Mouse (Mus musculus) heart, adult 8-10 months (tissue): Measurements from ENCODE around the gene Sh2d3c. TPM values are rescaled to one million over a fixed set of nuclear protein-coding genes. Genes with fewer than 3 reads are reported as not detected.

Experiments used
- DNase-seq: peaks from one replicate; pipeline ENCODE4 v3.0.0; 2022; ENCODE audit warnings: low spot score
- total RNA-seq, 4 experiments: library from RNA; stranded (reverse); gene quantifications; 2 replicates each; pipeline ENCODE4 v1.2.4; 2022

Gene Sh2d3c
- total RNA-seq, 4 experiments from 2014 or later = 16.4 to 28.8 (median 21.7) TPM

DNA sequence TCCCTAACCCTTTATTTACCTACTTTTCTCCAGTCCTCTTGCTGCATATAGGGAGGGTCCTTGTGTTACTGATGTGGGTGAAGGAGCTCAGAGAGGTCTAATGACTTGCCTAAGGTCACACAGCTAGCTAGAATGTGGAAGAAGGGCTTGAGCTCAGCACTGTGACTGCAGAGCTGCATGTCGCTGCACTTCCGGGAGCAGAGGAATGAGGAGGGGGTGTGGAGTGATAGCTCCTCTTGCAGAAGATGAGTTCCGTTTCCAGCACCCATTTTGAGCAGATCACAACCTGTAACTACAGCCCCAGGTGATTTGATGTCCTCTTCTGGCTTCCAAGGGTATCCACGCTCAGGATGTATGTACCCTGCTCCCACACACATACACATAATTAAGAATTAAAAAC, 3.3 kb downstream of the Sh2d3c start:
- DNase-seq = no peak

DNA sequence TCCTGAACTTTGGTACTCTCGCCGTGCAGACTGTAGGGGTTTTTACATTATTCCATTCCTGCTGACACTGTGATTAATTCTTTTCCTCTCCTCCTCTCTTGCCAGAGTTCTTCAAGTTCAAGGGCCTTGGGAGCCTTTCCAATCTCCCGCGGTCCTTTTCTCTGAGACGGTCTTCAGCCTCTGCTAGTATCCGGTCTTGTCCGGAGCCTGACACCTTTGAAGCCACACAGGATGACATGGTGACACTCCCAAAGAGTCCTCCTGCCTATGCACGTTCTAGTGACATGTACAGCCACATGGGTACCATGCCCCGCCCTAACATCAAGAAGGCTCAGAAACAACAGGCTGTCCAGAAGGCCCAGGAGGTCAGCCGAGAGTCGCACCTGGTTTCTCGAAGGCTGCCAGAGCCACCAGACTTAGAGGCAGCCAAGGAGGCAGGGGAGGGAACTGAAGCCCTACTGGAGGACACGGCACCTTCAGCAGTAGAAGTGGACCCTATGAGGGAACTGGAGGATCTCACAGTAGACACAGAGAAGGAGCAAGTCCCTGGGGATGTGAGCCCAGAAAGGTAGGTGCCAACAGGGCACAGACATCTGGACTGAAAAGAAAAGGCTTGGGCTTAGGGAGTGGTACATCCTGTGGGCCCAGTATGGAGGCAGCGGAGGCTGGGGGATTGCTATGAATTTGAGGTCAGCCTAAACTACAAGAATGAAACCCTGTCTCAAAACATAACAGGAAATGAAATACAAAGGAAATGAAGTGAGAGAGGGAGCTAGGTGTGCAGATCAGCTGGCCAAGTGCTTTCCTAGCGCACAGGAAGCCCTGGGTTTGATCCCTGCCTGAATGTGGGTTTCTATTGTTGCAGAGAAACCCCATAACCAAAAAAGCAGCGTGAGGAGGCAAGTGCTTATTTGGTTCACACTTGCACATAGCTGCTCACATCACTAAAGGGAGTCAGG, 4.3 kb downstream of the Sh2d3c start:
- DNase-seq = no peak

DNA sequence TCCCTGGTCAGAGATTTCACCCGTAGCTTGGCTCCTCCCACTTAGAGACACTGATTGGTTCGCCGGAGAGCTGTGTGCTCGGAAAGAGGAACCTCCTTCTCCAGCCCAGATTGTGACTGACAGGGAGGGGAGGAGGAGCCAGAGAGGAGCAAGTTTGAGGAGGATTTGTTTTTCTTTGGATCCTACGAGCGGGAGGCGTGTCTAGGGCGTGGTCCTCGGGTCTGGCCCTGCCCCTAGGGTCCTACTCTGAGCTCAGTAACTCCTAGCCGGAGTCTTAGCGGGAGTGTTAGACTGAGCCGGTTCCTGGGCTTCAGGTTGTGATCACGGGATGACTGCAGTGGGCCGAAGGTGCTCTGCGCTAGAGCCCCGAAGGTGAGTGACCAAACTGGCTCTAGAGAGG, 6.6 kb downstream of the Sh2d3c start:
- peak; percentile 97 for DNase-seq

DNA sequence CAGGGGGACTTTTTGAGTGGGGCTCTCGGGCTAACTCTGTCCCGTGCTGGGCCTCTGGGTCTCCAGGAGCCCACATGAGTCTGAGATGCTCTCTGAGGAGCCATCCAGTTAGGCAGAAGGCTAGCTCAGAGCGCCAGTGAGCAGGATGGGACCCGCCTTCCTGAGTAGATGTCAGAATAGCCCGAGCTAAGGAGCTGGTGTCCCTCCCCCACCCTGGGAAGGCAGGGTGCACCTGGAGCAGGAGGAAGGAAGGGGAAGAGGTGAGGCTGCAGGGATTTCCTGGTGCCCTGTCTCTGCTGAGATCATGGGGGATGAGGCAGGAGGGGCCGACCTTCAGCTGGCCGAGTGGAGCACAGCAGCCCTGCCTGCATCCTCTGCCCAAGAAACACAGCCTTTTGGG, 7.6 kb downstream of the Sh2d3c start:
- peak; percentile 85 for DNase-seq

DNA sequence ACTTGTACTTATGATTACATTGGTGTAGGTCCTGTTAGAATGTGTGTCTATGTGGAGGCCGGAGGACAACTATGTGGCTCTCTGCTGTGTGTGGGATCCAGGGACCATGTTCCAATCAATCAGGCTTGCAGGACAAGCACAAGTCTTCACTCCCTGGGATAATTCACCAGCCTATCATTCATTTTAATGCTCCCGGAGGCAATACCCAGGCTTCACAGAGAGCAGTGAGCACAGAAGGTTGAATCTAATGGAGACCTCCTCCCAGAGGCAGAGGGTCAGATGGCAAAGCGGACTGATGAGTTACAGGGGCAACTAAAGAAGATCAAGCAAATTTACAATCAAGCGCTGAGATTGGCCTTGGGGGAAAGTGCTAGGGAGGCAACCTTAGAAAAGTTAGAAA, 8.7 kb downstream of the Sh2d3c start:
- no peak for DNase-seq

DNA sequence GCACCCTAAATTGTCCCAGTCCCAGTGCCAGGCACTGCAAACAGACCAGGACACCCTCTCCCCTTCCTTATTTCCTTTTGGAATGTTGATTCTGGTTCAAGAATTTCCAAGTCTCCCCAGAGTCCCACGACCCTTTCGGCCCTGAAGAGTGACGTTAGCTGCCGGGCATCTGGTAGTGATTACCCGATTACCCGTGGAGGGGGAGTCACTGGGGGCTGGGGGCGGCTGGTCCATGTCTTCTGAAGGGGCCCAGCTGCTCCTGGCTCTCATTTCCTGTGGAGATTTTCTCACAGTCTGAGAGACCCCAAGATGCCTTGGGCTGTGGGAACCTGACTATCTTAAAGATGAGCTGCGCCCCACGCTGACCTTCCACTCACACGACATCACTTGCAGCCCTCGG, 10.0 kb downstream of the Sh2d3c start:
- no peak for DNase-seq

DNA sequence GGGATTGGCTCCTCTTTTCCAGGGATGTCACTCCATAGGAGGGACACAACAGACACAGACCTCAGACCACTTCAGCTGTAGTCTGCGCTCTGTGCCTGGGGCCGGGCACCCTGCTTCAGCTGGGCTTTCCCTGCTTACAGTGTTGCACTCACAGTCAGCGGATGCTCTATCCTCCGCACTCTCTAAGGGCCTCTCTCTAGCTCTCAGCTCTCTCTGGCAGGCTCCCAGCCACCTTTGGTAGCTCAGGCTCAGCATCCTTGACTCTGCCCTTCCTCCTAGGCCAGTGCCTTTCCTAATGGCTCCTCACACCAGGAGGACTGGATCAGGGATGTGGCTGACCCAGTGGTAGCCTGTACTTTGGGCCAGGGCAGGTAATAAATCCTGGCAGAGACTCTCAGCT, 11.1 kb downstream of the Sh2d3c start:
- no peak for DNase-seq

DNA sequence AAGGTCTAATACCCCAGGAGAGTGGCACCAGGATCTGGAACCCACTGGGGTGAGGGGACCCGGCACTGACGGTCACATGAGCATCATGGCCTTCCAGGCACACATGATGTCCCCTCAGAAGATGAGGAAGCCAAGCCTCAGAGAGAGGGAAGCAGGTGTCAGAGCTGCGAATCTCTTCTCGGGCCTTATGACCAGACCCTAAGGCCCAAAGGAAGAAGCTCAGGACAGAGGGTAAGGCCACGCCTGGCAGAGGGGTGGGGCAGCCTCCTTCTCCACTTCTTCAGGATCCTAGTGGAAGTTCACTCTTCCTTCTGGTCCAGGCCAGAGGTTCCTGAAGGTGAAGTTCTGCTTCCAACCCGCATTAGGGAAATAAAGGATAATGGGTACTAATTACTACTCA, 11.8 kb downstream of the Sh2d3c start:
- DNase-seq = peak; percentile 53

DNA sequence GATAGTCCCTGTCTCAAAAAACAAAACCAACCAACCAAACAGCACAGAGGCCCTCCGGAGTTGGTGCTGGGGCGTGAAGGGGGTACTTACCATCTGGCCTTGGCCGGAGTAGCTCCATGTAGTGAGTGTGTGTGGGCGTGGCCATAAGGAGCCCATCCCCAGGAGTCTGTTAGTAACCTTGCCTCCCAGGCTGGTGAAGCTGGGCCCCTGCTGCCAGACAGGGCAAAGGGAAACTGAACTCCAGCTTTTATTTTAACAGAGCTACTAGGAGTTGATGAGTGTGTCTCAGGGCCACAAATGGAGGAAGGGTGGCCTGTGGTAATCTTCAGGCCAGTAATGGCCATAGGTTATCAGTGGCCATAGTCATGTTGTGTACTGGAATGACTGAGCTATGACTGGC, 13.6 kb downstream of the Sh2d3c start:
- no peak for DNase-seq

DNA sequence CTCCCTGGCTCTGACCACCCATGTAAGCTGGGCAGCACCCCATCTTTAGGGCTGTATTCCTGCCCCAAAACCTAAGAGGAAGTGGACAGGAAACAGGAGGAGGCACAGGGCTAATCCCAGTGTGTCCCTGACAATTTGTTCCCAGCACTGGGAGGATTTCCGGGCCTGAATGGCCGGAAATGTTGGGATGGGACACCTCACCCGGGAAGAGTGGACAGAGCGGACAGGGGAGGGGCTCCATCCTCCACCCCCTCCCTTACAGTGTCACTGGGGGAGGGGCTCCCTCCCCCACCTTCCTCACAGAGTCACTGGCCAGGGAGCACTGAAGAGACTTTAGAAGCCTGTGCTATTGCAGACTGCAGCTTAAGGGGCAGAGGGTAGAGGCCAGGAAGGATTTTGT, 14.1 kb downstream of the Sh2d3c start:
- DNase-seq = peak; percentile 90

DNA sequence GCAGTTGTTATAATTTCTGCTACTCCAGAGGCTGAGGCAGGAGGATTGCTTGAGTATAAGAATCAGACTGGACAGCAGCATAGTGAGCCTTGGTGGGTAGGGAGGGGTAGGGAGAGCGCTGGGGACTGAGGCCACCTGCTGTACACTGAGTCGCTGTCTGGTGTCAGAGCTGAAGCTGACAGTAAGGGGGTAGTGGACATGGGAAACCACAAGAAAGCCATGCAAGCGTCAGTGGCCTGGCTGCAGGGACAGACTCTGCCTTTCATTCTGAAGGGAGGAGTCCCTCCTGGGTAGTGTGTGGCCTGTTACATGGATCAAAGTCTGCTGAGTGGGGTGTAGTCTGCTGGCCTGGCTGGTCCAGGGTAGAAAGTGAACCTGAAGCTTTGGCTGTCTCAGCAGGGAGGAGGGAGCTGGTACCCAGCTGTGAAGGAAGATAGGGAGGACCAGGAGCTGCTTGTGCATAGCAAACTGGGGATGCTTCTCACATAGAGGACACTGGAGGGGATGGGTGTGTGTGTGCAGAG, 15.5 kb downstream of the Sh2d3c start:
- DNase-seq = no peak

DNA sequence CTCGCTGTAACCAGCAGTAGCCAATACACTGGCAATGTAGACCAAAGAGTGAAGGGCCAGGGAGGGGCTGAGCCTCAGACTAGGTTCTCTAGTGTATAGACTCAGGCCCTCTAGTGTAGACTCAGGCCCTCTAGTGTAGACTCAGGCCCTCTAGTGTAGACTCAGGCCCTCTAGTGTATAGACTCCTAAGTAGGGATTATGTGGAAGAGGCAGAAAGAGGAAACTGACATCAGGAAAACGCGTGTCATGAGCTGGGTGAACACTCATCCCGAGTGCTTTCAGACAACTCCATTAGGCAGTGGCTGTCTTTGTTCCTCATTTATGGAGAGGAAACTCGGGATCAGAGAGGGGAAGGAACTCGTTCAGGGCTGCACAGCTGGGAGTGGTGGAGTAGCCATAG, 16.2 kb downstream of the Sh2d3c start:
- no peak for DNase-seq

DNA sequence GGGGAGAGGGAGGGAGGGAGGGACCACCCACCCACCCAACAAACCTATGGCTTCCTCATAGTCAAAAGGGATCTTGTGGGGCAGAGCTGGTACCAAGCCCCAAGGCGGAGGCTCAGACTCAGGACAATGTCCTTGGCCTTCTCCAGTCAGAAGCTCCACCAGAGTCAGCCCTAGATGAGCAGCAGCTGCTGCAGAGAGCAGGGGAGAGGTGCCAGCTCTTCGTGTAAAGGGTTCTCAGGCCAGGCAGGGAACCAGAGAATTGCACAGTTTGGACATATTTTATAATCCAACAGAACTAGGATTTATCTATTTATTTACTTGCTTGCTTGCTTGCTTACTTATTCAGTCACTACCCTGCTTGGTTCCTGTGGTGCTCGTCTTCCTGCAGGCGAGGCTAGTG, 18.5 kb downstream of the Sh2d3c start:
- DNase-seq = no peak

DNA sequence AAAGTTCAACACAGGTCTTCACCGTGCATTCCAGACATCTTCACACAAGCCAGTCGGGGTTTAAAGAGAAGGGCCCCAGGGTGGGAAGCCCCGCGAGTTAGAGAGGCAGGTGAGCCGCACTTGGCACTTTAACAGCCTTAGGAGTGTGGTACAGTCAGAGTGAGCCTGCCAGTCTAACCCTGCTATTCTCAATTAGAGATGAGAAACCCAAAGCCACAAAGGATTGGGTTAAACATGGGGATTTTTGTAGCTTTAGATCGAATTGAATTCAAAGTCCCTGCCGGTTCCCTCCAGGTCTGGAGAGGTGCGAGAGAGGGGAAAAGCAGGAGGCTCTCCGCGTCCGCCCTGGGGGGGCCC, 20.0 kb downstream of the Sh2d3c start, which contains the start of gene 6330409D20Rik:
6330409D20Rik (minus strand) TSS at position 101 of the 357 bp plus-strand sequence.
- no peak for DNase-seq

DNA sequence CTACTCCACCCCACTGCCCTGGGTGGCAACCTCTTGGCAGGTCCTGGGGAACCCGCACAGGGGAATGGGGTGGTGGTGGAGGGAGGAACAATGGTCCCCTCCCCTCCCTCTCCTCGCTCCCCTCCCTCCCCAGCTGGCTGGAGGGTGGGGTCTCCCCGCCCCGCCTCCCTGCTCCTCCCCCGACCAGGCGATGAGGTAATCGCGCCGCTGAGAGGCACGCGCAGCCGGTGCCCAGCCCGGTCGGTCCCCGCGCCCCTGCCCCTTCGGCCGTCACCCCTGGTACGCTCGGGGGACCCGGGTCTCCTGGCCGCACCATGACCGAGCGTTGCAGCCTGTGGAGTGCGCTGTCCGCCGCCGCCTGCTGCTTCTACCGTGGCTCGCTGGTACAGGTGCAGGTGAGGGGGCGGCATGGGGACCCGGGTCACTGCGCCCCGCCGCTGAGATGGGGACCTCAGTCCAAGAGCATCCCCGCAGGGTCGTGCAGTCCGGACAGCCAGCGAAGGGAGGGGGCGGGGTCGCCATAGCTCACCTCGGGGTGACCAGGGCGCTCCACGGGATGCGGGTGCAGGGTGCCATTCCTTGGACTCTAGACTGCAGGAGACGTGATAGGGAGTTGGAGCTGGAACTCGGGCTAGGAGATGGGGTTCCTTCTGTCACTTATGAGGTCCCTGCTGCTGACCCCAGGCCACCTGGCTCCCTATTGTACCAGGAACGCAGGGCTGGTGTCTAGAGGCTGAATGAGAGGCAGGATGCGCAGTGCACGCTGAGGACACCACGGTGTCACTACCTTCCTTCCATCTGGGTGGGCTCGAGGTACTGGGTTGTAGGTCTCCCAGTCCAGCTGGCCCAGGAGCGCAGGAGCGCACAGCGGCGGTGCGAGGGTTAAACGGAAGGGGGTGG, 20.7 kb downstream of the Sh2d3c start:
- DNase-seq = no peak

DNA sequence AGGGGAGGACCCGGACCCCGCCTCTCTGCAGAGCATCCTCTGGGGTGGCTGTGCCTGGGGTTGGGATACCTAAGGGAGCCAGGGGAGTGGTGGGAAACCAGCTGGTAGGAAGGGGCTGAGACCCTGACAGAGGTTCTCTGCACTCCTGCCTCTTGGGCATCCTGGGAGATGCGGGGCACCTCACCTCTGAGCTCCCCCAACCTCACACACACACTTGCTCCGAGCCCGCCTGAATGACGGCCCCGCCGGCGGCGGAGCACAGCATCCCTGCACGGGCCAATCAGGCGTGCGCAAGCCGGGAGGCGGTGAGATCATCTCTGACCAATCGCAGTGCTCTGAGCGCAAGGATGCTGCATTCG, 21.3 kb downstream of the Sh2d3c start:
- DNase-seq = no peak

DNA sequence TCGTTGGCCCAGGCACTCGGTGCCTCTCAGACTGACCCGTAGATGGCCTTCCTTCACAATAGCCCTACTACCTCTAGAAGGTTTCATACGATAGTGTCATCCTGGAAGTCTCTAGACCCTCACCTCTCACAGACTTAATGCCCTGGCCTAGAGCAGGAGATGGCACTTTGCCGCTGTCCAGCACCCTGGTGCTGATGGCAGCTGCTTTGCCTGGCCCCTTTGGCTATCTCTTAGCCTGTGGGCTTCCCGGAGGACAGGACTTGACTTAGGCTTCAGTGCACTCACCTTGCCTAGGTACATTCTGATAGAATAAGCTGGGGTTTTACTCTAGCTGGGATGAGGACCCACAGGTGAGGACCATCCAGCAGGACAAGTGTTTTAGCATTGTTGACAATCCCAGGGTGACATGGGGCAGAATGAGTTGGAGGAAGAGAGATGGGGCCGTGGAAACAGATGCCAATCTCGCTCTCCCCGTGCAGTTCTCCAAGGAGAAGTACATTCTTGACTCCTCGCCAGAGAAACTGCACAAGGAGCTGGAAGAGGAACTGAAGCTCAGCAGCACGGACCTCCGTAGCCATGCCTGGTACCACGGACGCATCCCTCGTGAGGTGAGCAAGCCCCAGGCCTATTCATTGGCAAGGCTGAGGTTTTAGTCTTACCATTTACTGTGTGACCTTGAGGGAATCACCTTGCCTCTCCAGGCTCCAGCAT, 23.6 kb downstream of the Sh2d3c start:
- DNase-seq = no peak

DNA sequence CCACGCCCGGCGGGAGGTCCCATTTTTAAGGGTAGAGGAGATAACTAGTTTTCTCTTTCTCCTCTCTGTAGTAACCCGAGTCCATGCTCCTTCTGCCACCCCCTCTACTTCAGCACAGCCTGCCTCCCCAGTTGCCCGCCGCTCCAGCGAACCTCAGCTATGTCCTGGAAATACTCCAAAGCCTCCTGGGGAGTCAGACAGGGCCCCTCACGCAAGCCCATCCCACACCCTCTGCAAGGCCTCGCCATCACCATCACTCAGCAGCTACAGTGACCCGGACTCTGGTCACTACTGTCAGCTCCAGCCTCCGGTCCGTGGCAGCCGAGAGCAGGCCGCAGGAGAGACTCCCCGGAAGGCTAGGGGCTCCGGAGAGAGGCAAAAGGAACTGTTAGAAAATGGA, 28.2 kb downstream of the Sh2d3c start:
- no peak for DNase-seq

DNA sequence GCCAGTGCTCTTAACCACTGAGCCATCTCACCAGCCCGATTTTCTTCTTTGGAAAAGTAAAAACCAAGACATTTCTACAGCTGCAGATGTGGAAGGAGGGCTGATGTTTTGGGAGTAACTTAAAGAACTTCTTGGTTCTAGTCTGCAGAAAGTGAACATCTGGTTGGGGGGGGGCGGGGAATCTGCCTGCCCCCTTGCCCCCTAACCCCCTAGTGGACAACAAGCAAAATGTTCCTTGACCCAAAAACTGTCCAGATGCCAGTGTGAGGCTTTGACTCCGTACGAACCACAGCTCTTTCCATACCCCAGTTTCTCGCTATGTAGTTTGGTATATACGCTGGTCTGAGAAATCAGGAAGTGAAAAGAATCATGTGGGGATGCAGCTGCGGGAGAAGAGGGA, 29.3 kb downstream of the Sh2d3c start:
- DNase-seq = no peak

DNA sequence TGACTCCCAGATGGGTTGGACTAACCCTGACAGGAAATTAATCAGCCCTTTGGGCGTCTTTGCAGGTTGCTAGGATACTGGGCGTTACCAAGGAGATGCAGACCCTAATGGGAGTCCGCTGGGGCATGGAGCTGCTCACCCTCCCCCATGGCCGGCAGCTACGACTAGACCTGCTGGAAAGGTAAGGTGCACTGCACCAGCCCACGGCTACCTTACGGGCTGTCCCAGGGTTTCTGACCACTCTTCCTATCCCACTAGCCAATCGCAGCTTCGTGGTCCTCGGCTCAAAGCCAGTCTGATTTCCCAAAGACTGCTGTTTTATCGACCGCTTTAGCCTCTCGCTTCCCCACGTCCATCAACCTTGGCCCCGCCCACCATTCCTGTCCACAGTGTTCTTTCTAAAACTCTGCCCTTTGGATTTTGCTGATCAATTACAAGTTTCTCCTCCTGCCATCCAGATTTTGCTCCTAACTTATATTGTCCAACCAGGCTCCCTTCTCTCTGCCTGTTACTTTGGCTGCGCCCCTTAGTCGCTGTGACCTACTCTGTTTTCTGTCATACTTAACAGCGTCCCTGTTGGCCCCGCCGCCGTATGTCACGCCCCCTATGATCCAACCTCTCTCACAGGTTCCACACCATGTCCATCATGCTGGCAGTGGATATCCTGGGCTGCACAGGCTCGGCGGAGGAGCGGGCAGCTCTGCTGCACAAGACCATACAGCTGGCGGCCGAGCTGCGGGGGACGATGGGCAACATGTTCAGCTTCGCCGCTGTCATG, 30.2 kb downstream of the Sh2d3c start:
- no peak for DNase-seq

DNA sequence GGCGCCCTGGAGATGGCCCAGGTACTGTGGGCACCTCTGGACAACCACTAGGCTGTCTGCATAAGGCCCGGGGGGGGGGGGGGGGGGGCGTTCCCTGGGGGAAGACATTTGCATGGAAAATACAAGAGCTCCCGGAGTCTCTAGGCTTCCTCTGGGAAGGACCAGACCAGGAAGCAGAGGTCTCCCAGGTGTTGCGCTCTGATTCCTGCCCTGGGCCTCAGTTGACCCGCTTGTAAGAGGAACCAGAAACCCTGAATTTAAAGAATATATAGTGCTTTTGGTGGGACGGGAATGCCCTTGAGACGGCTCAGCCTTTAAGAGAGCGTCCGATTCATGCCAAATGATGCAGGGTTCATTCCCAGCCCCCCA, 30.8 kb downstream of the Sh2d3c start:
- no peak for DNase-seq
